Mouse (Mus musculus) testis, adult 2 months (tissue): ENCODE results near the gene Zbtb42.

Experiments
- CTCF ChIP-seq: fragments of 200-500 bp; IDR thresholded peaks from 2 replicates; pipeline ENCODE4 v1.5.1; 2012; ENCODE audit warnings: low read depth, mild to moderate bottlenecking, inconsistent platforms, low read length, moderate library complexity; ENCODE audit not compliant: control insufficient read depth, insufficient read depth, insufficient replicate concordance
- POLR2A ChIP-seq: fragments of 200-500 bp; IDR thresholded peaks from 2 replicates; pipeline ENCODE4 v1.6.1; 2012; ENCODE audit warnings: low read depth, mild to moderate bottlenecking, inconsistent platforms, low read length, moderate library complexity; ENCODE audit not compliant: control insufficient read depth

DNA sequence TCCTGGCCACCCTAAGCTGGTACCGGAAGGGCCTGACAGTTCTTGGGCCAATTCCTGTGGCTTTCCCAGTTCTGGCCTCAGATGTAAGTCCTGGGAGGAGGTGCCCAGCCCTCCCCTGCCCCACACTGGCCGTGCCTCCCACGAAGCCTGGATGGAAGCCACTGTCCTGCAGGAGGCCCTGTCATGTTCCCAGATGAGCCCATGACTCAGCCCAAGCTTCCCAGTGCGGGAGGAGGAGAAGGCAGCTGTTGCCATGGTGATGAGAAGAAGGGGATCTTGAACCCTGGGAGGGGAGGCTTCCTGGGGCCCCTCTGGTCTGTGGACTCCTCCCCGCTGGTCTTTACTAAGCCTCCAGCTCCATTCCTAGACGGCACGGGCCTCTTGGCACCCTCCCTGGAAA lies 4.7 kb downstream of the Zbtb42 start:
- no peak for TF ChIP-seq CTCF
- TF ChIP-seq POLR2A: no peak
